Mouse (Mus musculus): ENCODE measurements around the gene Gjd2. TPM values are rescaled to one million over a fixed set of nuclear protein-coding genes. Genes with fewer than 3 reads are reported as not detected.

Gene Gjd2
- not detected in 2 replicates for polyA plus RNA-seq (2012; rRNA removed)

GRCm38 (mm10) chr2:114013295-114013771 is at the start of gene Gjd2:
TSS of gene Gjd2 (minus strand) at chr2:114013619.

GRCm38 (mm10) chr2:114052696-114053598 is 39.5 kb upstream of the Gjd2 start, which contains the start of gene Actc1:
TSS of gene Actc1 (minus strand) at chr2:114053548.

Other genes starting within 250 kb of the Gjd2 start
- gene Scg5, start 184.5 kb downstream of the Gjd2 start, polyA plus RNA-seq (2012; rRNA removed), result 2.1 and 2.8 TPM in 2 replicates
- gene Arhgap11a, start 165.0 kb downstream of the Gjd2 start, polyA plus RNA-seq (2012; rRNA removed), result 1.9 TPM in 2 replicates
- gene Actc1, start 39.9 kb upstream of the Gjd2 start, polyA plus RNA-seq (2012; rRNA removed), result 1.0 and 1.1 TPM in 2 replicates
- gene Aqr, start 173.4 kb upstream of the Gjd2 start, polyA plus RNA-seq (2012; rRNA removed), result 20.6 and 22.7 TPM in 2 replicates
- gene Zfp770, start 187.8 kb upstream of the Gjd2 start, polyA plus RNA-seq (2012; rRNA removed), result 0.59 and 0.70 TPM in 2 replicates